Mouse (Mus musculus) cortical plate, adult 2 months (tissue): ENCODE measurements around the gene Pllp.

Experiments used
- CTCF ChIP-seq: fragments of 200-500 bp; IDR thresholded peaks from 2 replicates; pipeline ENCODE4 v1.5.1; 2011; ENCODE audit warnings: mild to moderate bottlenecking, control low read depth, low read length; ENCODE audit not compliant: insufficient read depth; ENCODE audit errors: extremely low read depth
- POLR2A ChIP-seq: fragments of 200-500 bp; IDR thresholded peaks from 2 replicates; pipeline ENCODE4 v1.6.1; 2011; ENCODE audit warnings: mild to moderate bottlenecking, low read length, control low read depth; ENCODE audit not compliant: insufficient read depth; ENCODE audit errors: extremely low read depth

GRCm38 (mm10) chr8:94716841-94717240, 20.8 kb upstream of the Pllp start:
- no peak for TF ChIP-seq CTCF
- no peak for TF ChIP-seq POLR2A
